Mouse (Mus musculus) G1E-ER4 (cell line): ENCODE data around the gene Col13a1. TPM values are rescaled to one million over a fixed set of nuclear protein-coding genes. Genes with fewer than 3 reads are reported as not detected.

Source experiments
- GATA1 ChIP-seq: IDR thresholded peaks from one replicate; pipeline ENCODE4 v1.8.0; 2012; ENCODE audit warnings: low read length, inconsistent platforms
- polyA plus RNA-seq: library from polyadenylated mRNA; stranded (reverse); fragments of >175 nt; gene quantifications from 2 replicates; pipeline ENCODE4 v1.2.3, GENCODE M21; 2012

Gene Col13a1
- not detected in 2 replicates for polyA plus RNA-seq

- no peak for TF ChIP-seq GATA1
Observed at GRCm38 (mm10) chr10:61978866-61979340, at the start of gene Col13a1. Col13a1 (minus strand) TSS chr10:61979108.

- TF ChIP-seq GATA1: no peak
Observed at GRCm38 (mm10) chr10:62027699-62028098, 48.8 kb upstream of the Col13a1 start.

- no peak for TF ChIP-seq GATA1
Observed at GRCm38 (mm10) chr10:62023821-62024551, 45.1 kb upstream of the Col13a1 start.

GRCm38 (mm10) chr10:62020068-62020620 is 41.2 kb upstream of the Col13a1 start:
- TF ChIP-seq GATA1: no peak

- no peak for TF ChIP-seq GATA1
Observed at GRCm38 (mm10) chr10:62019386-62020067, 40.6 kb upstream of the Col13a1 start.

- no peak for TF ChIP-seq GATA1
Observed at GRCm38 (mm10) chr10:62016947-62017346, 38.0 kb upstream of the Col13a1 start.

- TF ChIP-seq GATA1: no peak
Observed at GRCm38 (mm10) chr10:62013190-62013589, 34.3 kb upstream of the Col13a1 start.

- TF ChIP-seq GATA1: no peak
Observed at GRCm38 (mm10) chr10:62012371-62012770, 33.5 kb upstream of the Col13a1 start.

GRCm38 (mm10) chr10:62009981-62010500 is 31.1 kb upstream of the Col13a1 start:
- no peak for TF ChIP-seq GATA1

- no peak for TF ChIP-seq GATA1
Observed at GRCm38 (mm10) chr10:62007958-62008357, 29.1 kb upstream of the Col13a1 start.

- no peak for TF ChIP-seq GATA1
Observed at GRCm38 (mm10) chr10:62006371-62006770, 27.5 kb upstream of the Col13a1 start.

GRCm38 (mm10) chr10:62000216-62000615 is 21.3 kb upstream of the Col13a1 start:
- no peak for TF ChIP-seq GATA1

- no peak for TF ChIP-seq GATA1
Observed at GRCm38 (mm10) chr10:61999766-62000165, 20.9 kb upstream of the Col13a1 start.

- no peak for TF ChIP-seq GATA1
Observed at GRCm38 (mm10) chr10:61991481-61992424, 12.8 kb upstream of the Col13a1 start.

GRCm38 (mm10) chr10:61980424-61980823 is 1.5 kb upstream of the Col13a1 start:
- no peak for TF ChIP-seq GATA1
